Mouse (Mus musculus) neural tube, embryonic 12.5 days (tissue): ENCODE results near the gene Hif3a. TPM values are rescaled to one million over a fixed set of nuclear protein-coding genes. Genes with fewer than 3 reads are reported as not detected.

Source experiments
- ATAC-seq: fragments of 200-750 bp; cut with Nextera tagmentation; 2 replicates; pipeline ENCODE4 v1.8.0; 2017; ENCODE audit warnings: low read depth, mild to moderate bottlenecking, moderate TSS enrichment, moderate library complexity; ENCODE audit not compliant: low FRiP score
- H3K27ac ChIP-seq: fragments of 300-500 bp; sonication (generic); 2 replicates; pipeline ENCODE4 v1.5.1; 2016
- H3K27me3 ChIP-seq: fragments of 300-500 bp; sonication (generic); replicated peaks from 2 replicates; pipeline ENCODE4 v1.6.1; 2016; ENCODE audit warnings: mild to moderate bottlenecking
- H3K36me3 ChIP-seq: fragments of 300-500 bp; sonication (generic); 2 replicates; pipeline ENCODE4 v1.6.1; 2016; ENCODE audit warnings: mild to moderate bottlenecking
- H3K4me1 ChIP-seq: fragments of 300-500 bp; sonication (generic); 2 replicates; pipeline ENCODE4 v1.6.1; 2016
- H3K4me2 ChIP-seq: fragments of 300-500 bp; sonication (generic); replicated peaks from 2 replicates; pipeline ENCODE4 v1.6.1; 2016; ENCODE audit warnings: mild to moderate bottlenecking
- H3K4me3 ChIP-seq: fragments of 300-500 bp; sonication (generic); 2 replicates; pipeline ENCODE4 v1.5.1; 2016
- H3K9ac ChIP-seq: fragments of 300-500 bp; sonication (generic); 2 replicates; pipeline ENCODE4 v1.6.1; 2016; ENCODE audit warnings: mild to moderate bottlenecking
- H3K9me3 ChIP-seq: fragments of 300-500 bp; sonication (generic); 2 replicates; pipeline ENCODE4 v1.6.1; 2016; ENCODE audit warnings: mild to moderate bottlenecking
- WGBS: fragments of 180-500 bp; shearing (Covaris S2); methylation state at CpG from one replicate; pipeline ENCODE4 v1.1.7; 2016; 5-methylcytosine and 5-hydroxymethylcytosine counted together
- polyA plus RNA-seq: library from polyadenylated mRNA; unstranded; fragments of >200 nt; fragmentation: Nextera tagmentation; extraction: Ambion mirVana; gene quantifications from 2 replicates; pipeline ENCODE4 v1.2.1, GENCODE M21; 2016

Gene Hif3a
- polyA plus RNA-seq, 1 experiment from 2014 or later, result 5.2 TPM

DNA sequence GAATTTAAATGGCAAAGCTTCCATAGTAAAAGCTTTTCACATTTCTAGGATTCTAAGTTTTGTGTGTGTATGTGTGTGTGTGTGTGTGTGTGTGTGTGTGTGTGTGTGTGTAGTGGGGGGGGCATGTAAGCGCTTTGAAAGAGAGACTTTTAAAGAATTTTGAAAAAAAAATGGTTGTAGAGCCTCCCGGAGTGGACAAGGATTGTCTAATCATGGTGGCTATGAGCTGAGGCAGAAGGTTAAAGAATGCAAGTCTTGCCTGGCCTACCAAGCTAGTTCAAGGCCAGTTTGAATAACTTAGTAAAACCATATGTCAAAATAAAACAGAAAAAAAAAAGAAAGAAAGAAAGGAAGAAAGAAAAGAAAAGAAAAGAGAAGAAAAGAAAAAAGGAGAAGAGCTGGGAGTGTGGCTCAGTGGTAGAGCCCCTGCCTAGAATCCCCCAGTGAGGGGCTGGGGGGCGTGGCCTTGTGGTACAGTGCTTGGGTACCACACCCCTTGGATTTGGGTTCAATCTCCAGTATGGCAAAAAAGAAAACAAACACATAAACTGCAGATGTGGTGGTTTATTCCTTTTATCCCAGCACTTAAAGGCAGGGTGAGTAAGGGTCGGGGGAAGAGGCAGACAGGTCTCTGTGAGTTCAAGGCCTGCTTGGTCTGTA, 6.8 kb downstream of the Hif3a start:
- Histone ChIP-seq H3K4me2 (peak overlapping the region; percentile 84), H3K9ac (0 out of 2 replicates have a peak overlapping the region, but pooled peaks have one; percentile 44), H3K4me3 (no peak overlapping the region), H3K27me3 (0 out of 2 replicates have a peak, but pooled peaks cover 4% of the 10 kb centered on the region), H3K27ac (no peak overlapping the region), H3K9me3 (no peaks in the 10 kb centered on the region), H3K36me3 (no peaks in the 10 kb centered on the region), H3K4me1 (peaks cover 40% of the 10 kb centered on the region)
- WGBS, result 90% methylated on average over 4 of the region's 4 CpGs
- no peak for ATAC-seq

DNA sequence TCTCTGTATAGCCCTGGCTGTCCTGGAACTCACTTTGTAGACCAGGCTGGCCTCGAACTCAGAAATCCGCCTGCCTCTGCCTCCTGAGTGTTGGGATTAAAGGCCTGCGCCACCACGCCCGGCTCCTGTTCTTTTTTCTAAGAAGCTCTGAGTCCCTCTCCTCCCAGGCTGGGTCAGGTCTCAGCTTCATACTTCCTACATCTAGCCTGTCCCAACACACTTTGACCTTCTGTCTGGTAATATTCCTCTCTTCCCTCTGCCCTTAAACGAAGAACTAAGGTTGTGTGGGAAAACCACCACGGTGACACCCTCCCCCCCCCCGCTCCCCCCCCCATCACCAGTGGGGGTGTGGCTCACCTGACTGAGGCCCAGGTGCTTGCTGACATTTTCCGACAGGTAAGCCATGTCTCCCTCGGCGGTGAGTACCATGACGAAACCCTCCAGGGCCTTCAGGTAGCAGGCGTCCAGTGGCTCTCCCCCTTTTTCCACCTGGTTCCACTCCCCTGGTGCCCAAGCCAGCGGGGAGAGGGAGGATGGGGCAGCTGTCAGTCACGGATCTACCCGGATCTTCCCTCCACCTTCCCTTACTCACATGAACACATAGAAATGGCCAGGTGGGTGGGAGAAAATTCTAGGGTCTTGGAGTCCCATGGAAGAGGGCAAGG, 7.8 kb downstream of the Hif3a start:
- no peak for ATAC-seq
- Histone ChIP-seq H3K4me2 (no peak overlapping the region), H3K36me3 (no peaks in the 10 kb centered on the region), H3K9ac (no peak overlapping the region), H3K27me3 (0 out of 2 replicates have a peak, but pooled peaks cover 4% of the 10 kb centered on the region), H3K9me3 (no peaks in the 10 kb centered on the region), H3K4me3 (no peak overlapping the region), H3K4me1 (peaks cover 31% of the 10 kb centered on the region), H3K27ac (no peak overlapping the region)
- 88% methylated on average over 16 of the region's 16 CpGs for WGBS

DNA sequence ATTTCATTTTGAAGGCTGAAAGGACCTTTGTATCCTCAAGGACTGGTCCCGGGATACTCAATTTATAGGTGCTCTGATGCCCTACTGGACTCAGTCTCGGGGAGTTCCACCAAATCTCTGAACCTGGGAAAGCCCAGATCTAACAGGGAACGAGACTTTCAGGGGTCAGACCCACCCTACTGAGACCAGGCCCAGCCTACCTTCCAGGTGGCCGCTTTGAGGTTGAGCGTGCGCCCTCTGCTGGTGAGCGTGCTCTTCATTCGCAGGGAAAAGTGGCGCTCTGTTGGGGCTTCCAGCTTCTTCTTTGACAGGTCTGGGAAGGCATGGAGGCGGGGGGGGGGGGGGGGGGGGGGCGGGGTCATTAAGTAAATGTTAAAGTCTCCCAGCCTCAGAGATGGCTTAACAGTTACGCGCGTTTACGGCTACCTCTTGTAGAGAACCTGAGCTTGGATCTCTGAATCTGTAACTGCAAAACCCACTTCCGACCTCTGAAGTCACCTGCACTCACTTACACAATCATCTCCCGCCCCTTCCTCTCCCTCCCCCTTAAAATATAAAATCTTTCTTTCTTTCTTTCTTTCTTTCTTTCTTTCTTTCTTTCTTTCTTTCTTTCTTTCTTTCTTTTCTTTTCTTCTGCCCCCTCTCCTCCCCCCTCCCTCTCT, 11.2 kb downstream of the Hif3a start:
- 11% methylated on average over 16 of the region's 17 CpGs for WGBS
- 0 out of 2 replicates have a peak, but pooled peaks cover 2% of the 10 kb centered on the region for H3K27me3 ChIP-seq
- H3K9ac ChIP-seq, result no peak overlapping the region
- H3K4me1 ChIP-seq, result peaks cover 2% of the 10 kb centered on the region
- H3K27ac ChIP-seq, result no peak overlapping the region
- no peak overlapping the region for H3K4me2 ChIP-seq
- H3K36me3 ChIP-seq, result no peaks in the 10 kb centered on the region; the same call in 1 of the 2 replicates
- no peak for ATAC-seq
- no peaks in the 10 kb centered on the region for H3K9me3 ChIP-seq
- no peak overlapping the region for H3K4me3 ChIP-seq

DNA sequence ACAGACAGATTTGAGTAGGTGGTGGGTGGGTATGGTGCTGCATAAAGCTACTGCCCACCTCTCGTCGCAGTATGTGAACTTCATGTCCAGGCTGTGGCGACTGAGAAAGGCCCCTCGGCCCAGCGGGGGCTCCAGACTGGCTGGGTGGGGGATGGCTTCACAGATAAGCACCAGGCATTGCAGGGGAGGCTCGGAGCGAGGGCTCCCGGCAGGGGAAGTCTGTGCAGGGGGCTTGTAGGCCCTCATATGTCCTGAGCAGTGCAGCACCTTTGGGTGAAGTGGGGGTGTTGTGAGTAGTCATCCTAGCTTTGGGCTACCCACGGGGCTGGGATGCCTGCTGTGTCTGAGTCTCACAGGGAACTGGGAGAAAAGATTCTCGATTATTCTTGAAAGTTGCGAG, 11.7 kb downstream of the Hif3a start:
- Histone ChIP-seq H3K27ac (no peak overlapping the region), H3K9me3 (no peaks in the 10 kb centered on the region), H3K36me3 (no peaks in the 10 kb centered on the region; the same call in 1 of the 2 replicates), H3K4me1 (no peaks in the 10 kb centered on the region), H3K4me2 (no peak overlapping the region), H3K4me3 (no peak overlapping the region), H3K27me3 (no peaks in the 10 kb centered on the region), H3K9ac (no peak overlapping the region)
- no peak for ATAC-seq
- 72% methylated on average over 11 of the region's 11 CpGs for WGBS

DNA sequence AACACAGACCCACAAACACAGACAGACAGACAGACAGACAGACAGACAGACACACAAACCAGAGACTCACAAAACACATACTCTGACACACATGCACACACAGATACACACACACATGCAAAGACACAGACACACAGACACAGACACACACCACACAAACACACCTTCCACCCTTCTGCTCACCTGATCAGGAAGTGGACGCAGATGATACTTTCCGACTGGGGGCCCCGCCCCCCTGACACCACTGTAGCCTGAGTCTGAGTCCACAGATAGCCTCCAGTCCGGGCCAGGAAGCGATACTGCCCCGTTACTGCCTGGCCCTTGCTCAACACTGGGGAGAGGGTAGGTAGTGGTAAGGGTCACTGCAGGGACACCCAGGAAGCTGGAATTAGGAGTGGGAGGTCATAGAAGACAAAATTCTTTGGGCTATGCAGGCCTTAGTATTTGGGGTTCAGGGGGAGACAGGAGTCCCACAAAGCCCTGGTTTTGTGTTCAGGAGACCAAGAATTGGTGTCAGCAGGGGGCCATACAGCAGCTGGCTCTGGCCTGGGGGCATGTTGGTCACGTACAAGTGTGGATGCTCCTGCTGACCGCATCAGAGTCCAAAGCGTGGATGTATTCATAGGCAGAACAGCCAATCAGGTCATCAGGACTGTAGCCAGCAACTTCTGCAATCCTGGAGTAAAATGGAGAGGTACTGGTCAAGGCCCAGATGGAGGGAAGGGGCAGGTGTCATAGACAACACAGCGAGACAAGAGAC, 13.6 kb downstream of the Hif3a start:
- Histone ChIP-seq H3K27ac (no peak overlapping the region), H3K9me3 (no peaks in the 10 kb centered on the region), H3K9ac (no peak overlapping the region), H3K4me1 (no peaks in the 10 kb centered on the region), H3K4me2 (no peak overlapping the region), H3K36me3 (no peaks in the 10 kb centered on the region; the same call in 1 of the 2 replicates), H3K4me3 (no peak overlapping the region), H3K27me3 (no peaks in the 10 kb centered on the region)
- 88% methylated on average over 10 of the region's 10 CpGs for WGBS
- ATAC-seq, result no peak

DNA sequence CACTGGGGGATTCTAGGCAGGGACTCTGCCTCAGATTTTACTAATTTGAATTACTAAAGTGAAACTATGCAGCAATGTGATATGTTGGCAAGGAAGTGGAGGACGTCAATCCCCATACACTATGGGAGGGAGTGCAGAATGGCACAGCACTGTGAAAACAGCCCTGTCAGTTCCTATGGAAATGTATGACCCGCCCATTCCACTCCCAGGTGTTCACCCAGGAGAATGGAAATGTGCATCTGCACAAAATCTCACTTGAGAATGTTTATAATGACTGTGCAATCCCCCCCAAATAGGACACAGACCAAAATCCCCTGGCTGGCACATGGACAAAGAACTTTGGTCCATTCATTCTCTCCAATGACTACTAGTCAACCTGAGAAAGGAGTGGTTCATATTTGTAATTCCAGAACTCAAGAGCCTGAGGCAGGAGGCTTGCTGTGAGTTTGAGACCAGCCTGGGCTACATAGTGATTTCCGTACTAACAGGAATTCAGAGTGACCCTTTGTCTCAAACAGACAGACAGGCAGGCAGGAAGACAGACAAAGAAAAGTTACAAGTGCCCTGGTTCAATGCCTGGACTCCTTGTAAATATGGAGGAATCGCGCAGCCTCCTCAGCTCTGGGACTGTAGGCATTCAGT, 15.1 kb downstream of the Hif3a start:
- 84% methylated on average over 5 of the region's 5 CpGs for WGBS
- ATAC-seq, result no peak
- Histone ChIP-seq H3K4me1 (no peaks in the 10 kb centered on the region), H3K36me3 (no peaks in the 10 kb centered on the region; the same call in 1 of the 2 replicates), H3K9ac (no peak overlapping the region), H3K27me3 (no peaks in the 10 kb centered on the region), H3K4me2 (no peak overlapping the region), H3K4me3 (no peak overlapping the region), H3K27ac (no peak overlapping the region), H3K9me3 (no peaks in the 10 kb centered on the region)

DNA sequence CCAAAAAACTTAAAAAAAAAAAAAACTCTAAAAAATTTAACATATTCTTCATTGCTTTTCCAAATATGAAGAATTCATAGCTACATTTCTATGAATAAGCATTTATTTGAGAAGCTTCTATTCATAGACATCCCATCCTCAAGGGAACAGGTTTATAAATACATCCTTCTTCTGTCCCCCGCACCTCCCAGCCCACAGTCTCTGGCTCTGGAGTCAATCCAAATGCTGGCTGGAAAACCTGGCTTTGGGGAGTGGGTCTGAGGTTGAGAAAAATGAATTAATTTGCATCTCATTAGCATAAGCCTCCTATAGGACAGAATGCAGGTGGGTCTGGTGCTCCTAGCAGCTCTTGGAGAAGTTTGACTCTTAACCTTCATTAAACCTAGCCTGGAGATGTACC, 16.5 kb downstream of the Hif3a start:
- Histone ChIP-seq H3K27me3 (no peaks in the 10 kb centered on the region), H3K4me2 (no peak overlapping the region), H3K4me3 (no peak overlapping the region), H3K9me3 (no peaks in the 10 kb centered on the region), H3K27ac (no peak overlapping the region), H3K9ac (no peak overlapping the region), H3K4me1 (no peaks in the 10 kb centered on the region), H3K36me3 (no peaks in the 10 kb centered on the region; the same call in 1 of the 2 replicates)
- 79% methylated on average over 1 of the region's 1 CpGs for WGBS
- ATAC-seq, result no peak

DNA sequence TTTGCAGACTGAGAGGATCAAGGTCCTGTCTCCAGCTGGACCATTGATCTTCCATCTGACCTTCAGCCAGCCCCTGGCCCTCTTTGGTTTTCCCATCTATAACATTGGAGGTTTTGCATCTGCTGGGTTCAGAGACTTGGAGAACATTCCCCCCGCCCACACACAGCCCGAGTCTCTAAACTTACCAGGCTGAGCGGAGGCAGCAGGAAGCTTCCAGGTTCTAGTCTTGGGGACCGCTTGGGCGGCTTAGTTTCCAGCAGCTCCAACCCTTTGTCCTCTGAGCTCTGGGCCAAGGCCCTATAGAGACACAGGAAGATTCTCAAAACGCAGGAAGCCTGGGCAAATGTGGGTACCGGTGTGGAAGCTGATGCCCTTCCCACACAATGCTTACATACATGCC, 22.9 kb downstream of the Hif3a start:
- H3K4me1 ChIP-seq, result peaks cover 9% of the 10 kb centered on the region; the same call in 1 of the 2 replicates
- H3K9ac ChIP-seq, result no peak overlapping the region
- no peak overlapping the region for H3K4me3 ChIP-seq
- no peaks in the 10 kb centered on the region for H3K9me3 ChIP-seq
- no peak overlapping the region for H3K27ac ChIP-seq
- ATAC-seq, result no peak
- no peaks in the 10 kb centered on the region for H3K36me3 ChIP-seq
- no peaks in the 10 kb centered on the region for H3K27me3 ChIP-seq
- 94% methylated on average over 7 of the region's 7 CpGs for WGBS
- no peak overlapping the region for H3K4me2 ChIP-seq

DNA sequence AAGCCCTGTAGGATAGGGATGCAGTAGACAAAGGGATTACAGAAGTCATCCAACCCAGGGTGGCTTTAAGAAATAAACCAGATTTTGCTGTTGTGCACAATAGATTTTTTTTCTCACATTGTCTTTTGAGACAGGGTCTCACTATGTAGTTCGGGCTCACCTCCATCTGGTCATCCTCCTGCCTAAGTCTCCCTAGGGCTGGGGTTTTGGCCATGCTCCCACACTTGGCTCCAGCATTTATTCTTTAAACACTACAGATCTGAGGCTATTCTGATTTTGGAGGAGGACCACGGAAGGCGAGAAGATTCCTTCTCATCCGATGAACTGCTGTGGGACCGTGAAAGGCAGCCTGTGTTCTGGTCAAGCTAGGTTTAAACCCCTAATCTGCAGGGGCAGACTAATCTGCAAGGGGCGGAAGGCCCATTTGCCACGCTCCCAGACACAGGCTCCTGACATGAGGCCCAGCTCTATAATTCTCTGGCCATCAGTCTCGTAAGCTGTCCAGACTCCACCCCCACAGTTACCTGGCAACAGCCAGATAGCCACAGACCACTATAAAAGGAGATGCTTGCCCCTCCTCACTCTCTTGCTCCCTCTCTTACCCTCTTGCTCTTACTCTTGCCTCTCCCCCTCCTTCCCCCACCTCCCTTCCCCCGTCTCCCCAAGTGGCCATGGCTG, 24.1 kb downstream of the Hif3a start:
- H3K4me3 ChIP-seq, result no peak overlapping the region
- H3K27me3 ChIP-seq, result no peaks in the 10 kb centered on the region
- peaks cover 9% of the 10 kb centered on the region; the same call in 1 of the 2 replicates for H3K4me1 ChIP-seq
- WGBS, result 31% methylated on average over 9 of the region's 9 CpGs
- H3K9me3 ChIP-seq, result no peaks in the 10 kb centered on the region
- no peak for ATAC-seq
- no peak overlapping the region for H3K9ac ChIP-seq
- H3K27ac ChIP-seq, result no peak overlapping the region
- no peaks in the 10 kb centered on the region for H3K36me3 ChIP-seq
- no peak overlapping the region for H3K4me2 ChIP-seq

DNA sequence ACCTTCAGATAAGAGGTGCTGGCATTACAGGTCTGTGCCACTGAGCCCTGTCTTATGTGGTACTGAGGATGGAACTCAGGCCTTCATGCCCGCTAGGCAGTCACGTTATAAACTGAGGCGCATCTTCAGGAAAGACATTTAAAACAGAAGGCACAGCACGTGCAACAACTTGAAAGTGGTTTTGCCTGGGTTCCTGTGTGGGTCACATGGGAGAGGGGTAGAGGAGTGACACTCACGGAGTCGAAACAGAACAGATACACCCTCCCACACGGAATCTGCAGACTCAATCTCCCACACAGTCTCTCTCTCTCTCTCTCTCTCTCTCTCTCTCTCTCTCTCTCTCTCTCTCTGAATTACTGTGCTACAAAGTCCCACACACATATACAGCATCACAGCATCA, 32.0 kb downstream of the Hif3a start:
- Histone ChIP-seq H3K4me2 (no peak overlapping the region), H3K4me3 (no peak overlapping the region), H3K36me3 (no peaks in the 10 kb centered on the region), H3K27ac (no peak overlapping the region), H3K9ac (no peak overlapping the region), H3K27me3 (no peaks in the 10 kb centered on the region), H3K4me1 (peaks cover 20% of the 10 kb centered on the region), H3K9me3 (no peaks in the 10 kb centered on the region)
- 84% methylated on average over 7 of the region's 7 CpGs for WGBS
- no peak for ATAC-seq

DNA sequence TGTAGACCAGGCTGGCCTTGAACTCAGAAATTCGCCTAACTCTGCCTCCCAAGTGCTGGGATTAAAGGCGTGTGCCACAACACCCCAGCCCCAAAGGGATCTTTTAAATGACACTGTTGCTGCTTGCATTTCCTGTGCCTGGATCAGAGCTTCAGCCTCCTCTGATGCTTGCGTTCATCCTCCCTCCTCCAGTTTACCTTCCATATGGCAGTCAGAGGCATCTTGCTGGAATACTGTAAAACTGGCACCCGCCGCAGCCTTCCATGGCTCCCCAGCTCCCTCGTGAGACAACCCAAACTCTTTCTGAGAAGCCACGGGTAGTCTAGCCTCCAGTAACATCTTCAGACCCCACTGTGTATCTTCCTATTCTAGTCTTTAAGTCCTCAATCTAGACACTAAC, 33.3 kb downstream of the Hif3a start:
- Histone ChIP-seq H3K27me3 (no peaks in the 10 kb centered on the region), H3K4me1 (peaks cover 24% of the 10 kb centered on the region), H3K9ac (no peak overlapping the region), H3K4me2 (no peak overlapping the region), H3K4me3 (no peak overlapping the region), H3K27ac (no peak overlapping the region), H3K9me3 (no peaks in the 10 kb centered on the region), H3K36me3 (peaks cover 7% of the 10 kb centered on the region; the same call in 1 of the 2 replicates)
- WGBS, result 80% methylated on average over 7 of the region's 7 CpGs
- ATAC-seq, result no peak
